Mouse (Mus musculus): ENCODE data around the gene Rtl8a.
"Not testable (repeated sequence)": the region's sequence is repeated elsewhere in the genome, so short reads cannot be mapped to it uniquely, and the experiment has no call there.

Gene Rtl8a

DNA sequence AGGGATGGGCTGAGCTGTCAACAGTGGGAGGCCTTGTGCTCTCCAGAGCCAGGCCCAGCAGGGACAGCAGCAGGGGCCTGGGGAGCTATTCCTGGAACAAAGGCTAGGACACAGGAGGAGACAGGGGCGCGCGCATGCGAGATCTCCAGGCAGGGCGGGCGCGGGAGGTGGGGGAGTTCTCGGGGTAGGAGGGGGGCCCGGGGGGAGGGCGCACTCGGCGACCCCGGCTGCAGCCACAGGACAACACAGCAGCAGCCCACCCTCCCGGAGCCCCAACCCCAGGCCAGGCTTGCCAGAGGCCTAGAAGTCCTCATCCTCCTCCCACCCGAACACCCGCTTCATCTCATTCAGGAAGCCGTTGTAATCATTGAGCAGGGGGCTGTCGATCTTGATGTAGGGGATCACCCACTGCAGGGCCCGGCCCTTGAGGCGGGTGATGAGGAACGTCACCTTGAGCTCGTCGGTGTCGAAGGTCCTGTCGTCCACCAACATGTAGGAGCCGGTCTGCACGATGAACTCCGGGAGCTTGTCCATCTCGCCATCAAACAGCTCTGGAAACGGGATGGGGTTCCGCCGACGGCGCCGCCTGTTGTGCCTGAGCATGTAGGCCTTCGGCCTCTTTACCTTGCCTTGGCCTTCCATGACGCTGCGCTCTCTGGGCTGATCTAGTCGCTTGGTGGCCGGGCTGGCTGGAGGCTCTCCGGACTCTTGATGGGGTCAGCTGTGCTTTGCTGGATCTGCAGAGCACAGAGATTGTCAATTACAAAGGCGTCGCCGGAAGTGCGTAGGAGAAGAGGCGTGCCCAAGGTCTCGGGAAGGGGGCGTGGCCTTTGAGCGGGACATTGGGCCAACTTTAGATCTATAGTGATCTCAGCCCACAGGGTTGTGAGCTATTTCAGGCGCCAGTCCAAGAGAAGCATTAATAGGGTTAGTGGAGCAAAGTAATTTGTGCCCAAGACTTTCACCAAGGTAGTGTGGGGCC, at the start of gene Rtl8a:
Rtl8a (minus strand) TSS at position 703 of the 982 bp plus-strand sequence.
- DNase-seq (ENCODE audit: low read depth, low spot score) = peak; percentile 50

DNA sequence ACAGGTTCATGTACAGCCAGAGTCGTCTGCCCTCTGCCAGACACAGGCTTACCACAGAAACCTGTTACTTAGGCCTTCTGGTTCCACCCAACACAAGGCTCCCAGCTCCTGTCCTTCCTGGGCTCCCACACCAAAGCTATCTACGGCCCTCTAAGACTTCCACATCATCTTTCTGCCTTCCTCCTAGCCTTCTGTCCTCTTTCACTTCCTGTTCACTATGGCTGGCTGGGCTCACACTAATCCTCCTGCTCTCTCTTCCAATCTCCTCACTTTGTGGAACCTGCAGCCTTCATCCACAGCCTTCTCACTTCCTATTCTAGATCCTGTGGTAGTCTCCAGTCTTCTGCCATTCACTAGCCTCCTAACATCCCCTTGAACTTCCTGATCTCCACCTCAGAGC, 49.7 kb upstream of the Rtl8a start:
- DNase-seq (ENCODE audit: low read depth, low spot score) = no peak

DNA sequence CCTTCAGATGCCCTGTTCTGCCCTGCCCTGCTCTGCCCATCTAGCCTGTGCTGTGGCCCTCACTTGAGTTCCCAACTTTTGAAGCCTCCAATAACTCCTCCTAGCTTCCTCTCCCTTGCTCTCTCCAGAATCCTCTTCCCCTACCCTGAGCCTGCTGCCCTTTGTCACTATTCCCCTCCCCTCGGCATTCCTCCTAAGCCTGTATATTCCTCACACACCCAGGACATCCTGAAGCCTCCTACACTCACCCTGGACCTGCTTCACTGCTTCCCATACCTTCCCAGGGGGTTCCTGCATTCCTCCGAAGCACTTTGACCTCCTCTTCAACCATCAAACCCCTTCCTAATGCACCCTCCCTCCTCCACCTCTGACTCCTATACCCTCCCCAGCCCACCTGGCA, 48.6 kb upstream of the Rtl8a start:
- DNase-seq (ENCODE audit: low read depth, low spot score) = no peak

DNA sequence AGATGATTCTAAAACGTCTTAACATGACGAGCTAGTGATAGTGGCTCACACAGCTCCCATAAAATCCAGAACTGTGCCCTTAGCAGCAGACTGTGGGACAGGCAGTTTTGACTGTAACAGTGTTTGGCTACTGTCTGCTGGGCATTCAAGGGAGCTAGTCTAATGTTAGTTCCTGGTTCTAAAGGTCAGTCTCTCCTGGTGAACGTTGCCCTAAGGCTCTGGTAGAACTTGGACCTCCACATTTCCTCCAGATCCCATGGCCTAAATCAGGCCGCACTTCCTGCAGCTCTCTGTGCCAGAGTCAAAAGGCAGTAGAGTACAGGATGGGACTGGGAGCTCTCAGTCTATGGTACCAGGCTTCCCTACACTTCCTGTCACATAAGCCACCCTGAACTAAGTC, 41.2 kb upstream of the Rtl8a start:
- not testable (repeated sequence) for DNase-seq (ENCODE audit: low read depth, low spot score)

DNA sequence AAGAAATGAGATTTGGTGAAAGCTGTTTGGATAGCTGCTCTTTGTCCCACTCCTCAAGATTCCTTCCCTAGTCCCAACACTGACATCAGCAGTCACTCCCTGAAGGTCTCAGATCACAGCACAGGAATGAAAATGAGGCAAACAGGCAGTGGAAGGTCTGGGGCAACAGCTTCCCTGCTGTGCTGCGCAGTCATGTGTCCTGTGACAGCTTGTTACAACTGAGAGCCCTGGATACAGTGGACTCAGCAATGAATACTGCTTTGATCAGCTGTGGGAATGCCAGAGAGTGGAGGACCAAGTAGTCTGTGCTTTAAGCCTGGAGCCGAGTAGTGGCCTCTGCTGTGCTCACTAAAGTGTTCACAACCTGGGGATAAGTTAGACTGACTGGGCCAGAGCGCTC, 39.2 kb upstream of the Rtl8a start:
- DNase-seq (ENCODE audit: low read depth, low spot score) = not testable (repeated sequence)

DNA sequence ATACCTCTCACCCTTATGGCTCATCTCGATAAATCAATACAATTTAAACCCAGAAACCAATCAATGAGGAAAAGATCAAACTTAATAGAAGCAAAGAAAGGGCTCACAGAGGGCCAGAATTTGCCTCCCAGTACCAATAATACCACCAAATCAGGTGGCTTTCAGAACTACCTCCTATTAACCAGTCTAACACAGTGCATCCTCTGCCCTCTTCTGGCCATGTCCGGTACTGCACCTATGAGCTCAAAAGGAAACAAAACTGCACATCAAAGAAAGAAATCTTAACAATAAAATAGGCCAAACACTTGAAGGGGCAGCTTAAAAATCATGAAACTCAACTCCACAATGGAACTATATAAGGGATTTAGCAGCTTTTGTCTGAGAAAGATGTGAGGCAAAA, 33.5 kb upstream of the Rtl8a start:
- not testable (repeated sequence) for DNase-seq (ENCODE audit: low read depth, low spot score)

DNA sequence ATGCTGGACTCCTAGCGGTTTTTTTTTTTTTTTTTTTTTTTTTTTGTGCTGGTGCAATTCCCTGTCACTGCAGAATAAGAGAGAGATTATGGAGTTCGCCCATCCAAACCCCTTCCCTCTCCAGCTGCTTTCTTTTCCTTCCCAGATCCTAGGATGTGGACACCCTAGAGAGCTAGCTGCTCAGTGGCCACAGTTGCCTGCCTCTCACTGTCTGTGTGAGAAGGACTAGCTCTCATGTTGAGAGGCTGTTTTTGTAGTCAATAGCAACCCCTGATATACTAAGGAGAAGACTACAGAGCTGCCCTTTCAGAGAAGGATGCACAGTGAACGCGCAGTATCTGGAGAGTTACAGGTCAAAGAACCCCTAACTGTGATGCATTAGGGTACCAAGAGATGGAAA, 27.2 kb upstream of the Rtl8a start:
- not testable (repeated sequence) for DNase-seq (ENCODE audit: low read depth, low spot score)

DNA sequence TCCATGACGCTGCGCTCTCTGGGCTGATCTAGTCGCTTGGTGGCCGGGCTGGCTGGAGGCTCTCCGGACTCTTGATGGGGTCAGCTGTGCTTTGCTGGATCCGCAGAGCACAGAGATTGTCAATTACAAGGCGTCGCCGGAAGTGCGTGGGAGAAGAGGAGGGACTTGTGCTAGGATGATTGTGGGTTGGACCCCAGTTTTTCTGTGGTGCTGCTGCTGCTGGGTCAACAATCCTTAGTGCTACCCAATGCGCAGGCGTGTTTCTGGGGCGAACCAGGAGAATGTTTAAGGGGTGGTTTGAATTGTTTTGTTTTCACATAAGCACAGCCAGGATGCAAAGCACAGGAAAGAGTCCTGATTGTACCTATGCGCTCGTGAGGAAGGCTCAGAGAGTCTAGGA, 26.8 kb upstream of the Rtl8a start, which contains the start of gene Rtl8b:
Rtl8b (minus strand) TSS at position 115 of the 400 bp plus-strand sequence.
- peak; percentile 69 for DNase-seq (ENCODE audit: low read depth, low spot score)

DNA sequence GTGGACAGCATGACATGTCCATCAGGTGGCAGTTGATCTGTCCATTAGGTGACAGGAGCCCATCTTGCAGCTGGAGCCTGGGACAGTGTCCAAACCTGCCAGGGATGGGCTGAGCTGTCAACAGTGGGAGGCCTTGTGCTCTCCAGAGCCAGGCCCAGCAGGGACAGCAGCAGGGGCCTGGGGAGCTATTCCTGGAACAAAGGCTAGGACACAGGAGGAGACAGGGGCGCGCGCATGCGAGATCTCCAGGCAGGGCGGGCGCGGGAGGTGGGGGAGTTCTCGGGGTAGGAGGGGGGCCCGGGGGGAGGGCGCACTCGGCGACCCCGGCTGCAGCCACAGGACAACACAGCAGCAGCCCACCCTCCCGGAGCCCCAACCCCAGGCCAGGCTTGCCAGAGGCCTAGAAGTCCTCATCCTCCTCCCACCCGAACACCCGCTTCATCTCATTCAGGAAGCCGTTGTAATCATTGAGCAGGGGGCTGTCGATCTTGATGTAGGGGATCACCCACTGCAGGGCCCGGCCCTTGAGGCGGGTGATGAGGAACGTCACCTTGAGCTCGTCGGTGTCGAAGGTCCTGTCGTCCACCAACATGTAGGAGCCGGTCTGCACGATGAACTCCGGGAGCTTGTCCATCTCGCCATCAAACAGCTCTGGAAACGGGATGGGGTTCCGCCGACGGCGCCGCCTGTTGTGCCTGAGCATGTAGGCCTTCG, 26.2 kb upstream of the Rtl8a start:
- not testable (repeated sequence) for DNase-seq (ENCODE audit: low read depth, low spot score)

DNA sequence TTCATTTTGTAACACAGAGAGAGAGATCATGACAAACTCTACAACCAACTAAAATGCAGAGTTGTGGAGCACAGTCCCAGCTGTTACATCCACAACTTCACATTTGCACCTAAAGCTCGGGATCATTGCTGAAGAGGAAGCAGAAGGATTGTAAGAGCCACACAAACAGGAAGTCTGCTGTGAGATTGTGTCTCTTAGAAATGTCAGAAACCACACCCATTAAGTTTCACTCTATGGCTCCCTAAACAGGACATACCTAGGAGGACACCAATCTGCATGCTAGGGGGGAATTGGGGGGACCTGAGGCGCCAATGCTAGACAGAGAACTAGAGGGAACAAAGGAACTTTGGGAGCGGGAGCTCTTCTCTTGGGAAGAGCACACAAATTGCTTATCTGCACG, 9.4 kb upstream of the Rtl8a start:
- DNase-seq (ENCODE audit: low read depth, low spot score) = not testable (repeated sequence)

DNA sequence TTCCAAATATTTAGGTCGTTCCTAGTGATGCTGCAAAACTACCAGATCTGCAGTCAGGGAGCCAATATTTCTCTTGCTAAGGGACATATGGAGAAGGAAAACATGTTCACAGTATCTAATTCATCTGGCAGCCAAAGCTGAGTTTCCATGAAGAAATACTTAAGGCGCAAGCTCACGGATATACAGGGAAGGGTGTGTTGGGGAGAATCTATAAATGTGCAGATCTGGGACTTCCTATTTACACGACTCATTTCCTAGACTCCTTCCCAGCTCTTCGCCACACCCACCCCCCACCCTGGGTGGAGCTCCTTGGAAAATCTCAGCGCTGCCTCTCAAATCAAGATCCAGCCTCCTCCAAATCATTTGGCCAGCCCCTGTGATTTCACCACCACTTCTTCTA, 2.4 kb upstream of the Rtl8a start:
- DNase-seq (ENCODE audit: low read depth, low spot score) = peak; percentile 1

DNA sequence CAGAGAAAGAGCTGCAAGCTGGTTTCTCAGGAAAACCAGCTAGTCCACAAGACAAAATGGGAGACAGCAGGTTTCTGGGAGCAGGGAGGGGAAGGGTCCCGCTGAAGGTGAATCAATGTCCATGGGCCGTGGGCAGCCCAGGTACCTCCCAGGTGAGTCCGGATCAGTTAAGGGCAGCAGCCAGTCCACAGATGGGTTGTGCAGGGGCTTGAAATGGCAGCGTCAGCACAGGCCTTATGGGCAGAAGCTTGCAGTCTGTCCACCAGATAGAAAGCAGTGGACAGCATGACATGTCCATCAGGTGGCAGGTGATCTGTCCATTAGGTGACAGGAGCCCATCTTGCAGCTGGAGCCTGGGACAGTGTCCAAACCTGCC, 890 bp downstream of the Rtl8a start:
- DNase-seq (ENCODE audit: low read depth, low spot score) = not testable (repeated sequence)

DNA sequence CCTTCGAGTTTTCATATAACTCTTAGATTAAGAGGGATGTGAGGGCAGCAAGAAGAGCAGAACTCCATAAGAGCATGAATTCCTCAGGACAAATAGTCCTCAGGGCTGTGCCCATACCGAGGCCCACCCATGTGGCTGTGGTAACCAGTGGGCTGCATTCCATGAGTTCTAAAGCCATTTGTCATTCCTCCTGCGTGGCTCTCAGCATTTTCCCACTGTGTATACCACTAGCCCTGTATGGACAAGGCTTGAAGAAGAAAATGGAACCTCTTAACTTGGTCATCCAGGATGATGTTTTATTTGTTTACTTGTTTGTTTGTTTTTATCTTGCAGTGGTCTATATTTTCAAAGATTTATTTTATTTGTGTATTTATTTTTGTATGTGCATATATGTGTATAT, 5.4 kb downstream of the Rtl8a start:
- not testable (repeated sequence) for DNase-seq (ENCODE audit: low read depth, low spot score)

DNA sequence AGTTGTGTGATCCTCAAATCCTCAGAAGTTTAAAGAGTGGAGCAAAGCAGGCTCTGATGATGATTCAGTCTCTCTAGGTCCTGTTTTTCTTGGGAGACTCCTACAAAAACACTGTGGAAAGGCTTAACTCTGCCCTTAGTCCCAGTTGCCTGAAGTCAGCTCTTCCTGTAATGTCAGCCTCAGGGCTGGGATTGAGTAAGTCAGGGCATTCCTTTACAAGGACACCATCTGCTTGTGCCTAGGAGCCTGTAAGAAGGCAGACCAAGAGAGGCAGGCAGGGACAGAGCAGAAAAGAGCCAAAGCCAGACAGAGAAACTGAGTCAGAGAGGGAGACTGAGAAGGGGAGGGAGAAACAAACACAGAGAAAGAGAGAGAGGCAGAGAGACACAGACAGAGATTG, 32.1 kb downstream of the Rtl8a start:
- DNase-seq (ENCODE audit: low read depth, low spot score) = not testable (repeated sequence)

DNA sequence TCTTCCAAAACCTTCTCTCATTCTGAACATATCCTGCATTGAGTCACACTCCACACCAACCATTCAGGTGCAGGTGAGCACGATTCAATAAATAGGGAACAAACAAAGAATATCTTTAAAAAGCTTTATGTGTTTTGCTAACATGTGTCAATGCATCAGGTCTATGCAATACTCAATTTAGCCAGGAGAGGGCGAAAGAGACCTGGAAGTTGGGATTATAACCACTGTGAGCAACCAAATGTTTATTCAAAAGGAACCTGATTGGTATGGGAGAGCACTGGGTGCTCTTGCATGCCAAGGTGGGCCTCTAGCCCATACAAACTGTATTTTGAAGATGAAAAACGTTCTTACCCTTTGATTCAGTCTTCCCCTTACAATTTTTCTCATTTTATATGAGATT, 32.9 kb downstream of the Rtl8a start:
- peak; percentile 41 for DNase-seq (ENCODE audit: low read depth, low spot score)

DNA sequence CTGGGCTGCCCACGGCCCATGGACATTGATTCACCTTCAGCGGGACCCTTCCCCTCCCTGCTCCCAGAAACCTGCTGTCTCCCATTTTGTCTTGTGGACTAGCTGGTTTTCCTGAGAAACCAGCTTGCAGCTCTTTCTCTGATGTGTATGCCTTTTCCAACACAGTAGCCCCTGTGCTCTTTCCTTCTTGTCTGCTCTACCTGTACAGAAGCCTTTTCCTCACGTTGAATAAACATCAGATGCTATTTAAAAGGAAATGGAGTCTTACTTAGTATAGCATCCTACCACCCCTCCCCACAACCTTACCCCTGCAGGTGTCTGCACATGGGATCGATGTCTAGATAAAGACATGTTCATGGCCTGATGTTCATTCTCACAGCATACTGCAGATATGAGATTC, 34.6 kb downstream of the Rtl8a start, which contains the start of gene Gm14597:
Gm14597 (minus strand) TSS at position 101 of the 400 bp plus-strand sequence.
- not testable (repeated sequence) for DNase-seq (ENCODE audit: low read depth, low spot score)

DNA sequence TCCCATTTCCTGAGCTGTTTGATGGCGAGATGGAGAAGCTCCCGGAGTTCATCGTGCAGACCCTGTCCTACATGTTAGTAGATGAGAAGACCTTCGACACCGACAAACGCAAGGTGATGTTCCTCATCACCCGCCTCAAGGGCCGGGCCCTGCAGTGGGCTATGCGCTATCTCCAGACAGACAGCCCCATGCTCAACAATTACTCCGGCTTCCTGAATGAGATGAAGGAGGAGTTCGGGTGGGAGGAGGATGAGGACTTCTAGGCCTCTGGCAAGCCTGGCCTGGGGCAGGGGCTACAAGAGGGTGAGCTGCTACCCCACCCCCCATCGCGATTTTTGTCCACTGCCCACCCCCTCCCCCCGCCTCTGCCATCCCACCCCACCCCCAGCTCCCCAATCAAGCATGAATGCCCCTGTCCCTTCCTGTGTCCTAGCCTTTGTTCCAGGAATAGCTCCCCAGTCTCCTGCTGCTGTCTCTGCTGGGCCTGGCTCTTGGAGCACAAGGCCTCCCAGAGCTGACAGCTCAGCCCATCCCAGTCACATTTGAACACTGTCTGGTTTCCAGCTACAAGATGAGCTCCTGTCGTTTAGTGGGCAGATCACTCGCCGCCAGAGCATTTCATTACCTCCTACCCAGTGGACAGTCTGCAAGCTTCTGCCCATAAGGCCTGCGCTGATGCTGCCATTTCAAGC, 35.2 kb downstream of the Rtl8a start:
- peak; percentile 1 for DNase-seq (ENCODE audit: low read depth, low spot score)

DNA sequence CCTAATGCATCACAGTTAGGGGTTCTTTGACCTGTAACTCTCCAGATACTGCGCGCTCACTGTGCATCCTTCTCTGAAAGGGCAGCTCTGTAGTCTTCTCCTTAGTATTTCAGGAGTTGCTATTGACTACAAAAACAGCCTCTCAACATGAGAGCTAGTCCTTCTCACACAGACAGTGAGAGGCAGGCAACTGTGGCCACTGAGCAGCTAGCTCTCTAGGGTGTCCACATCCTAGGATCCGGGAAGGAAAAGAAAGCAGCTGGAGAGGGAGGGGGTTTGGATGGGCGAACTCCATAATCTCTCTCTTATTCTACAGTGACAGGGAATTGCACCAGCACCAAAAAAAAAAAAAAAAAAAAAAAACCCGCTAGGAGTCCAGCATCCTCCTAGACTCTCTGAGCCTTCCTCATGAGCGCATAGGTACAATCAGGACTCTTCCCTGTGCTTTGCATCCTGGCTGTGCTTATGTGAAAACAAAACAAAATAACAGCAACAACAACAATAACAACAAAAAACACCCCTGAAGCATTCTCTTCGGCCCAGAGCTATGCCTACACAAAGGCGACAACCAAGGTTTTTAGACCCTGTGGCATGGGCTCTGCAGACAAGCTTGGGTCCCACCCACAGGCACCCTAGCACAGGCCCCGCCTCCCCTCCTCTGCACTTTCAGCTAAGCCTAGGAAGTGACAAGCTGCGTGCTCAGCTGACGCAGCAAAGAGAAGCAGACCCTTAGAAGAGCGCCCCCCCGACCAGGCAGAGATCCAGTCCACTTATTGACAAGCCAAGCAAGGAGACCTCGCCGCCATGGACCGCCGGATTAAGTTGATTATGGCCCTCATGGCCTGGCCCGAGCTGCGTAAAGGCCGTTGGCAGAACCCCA, 36.0 kb downstream of the Rtl8a start, which contains the start of gene Rtl8c:
Rtl8c (plus strand) TSS at position 791 of the 880 bp plus-strand sequence.
- DNase-seq (ENCODE audit: low read depth, low spot score) = peak; percentile 33

DNA sequence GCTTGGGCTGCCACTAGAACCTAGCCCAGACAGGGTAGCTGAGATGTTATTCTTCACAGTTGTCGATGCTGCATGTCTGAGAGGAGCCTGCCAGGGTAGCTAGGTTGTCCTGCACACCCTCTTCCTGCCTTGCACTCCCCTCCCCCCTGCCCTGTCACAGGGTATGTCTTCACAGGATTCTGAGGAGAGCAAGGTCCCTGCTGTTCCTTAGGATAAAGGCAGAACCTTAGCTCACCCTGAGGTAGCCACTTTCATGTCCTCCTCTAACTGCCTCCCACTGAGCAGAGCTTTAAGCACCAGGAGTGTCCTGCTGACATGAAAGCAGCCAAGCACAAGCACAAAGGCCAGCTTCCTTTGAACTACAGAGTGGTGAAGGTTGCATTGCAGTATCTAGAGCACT, 37.3 kb downstream of the Rtl8a start:
- DNase-seq (ENCODE audit: low read depth, low spot score) = peak; percentile 13

DNA sequence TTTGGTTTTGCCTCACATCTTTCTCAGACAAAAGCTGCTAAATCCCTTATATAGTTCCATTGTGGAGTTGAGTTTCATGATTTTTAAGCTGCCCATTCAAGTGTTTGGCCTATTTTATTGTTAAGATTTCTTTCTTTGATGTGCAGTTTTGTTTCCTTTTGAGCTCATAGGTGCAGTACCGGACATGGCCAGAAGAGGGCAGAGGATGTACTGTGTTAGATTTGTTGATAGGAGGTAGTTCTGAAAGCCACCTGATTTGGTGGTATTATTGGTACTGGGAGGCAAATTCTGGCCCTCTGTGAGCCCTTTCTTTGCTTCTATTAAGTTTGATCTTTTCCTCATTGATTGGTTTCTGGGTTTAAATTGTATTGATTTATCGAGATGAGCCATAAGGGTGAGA, 43.5 kb downstream of the Rtl8a start:
- not testable (repeated sequence) for DNase-seq (ENCODE audit: low read depth, low spot score)

All from ES-CJ7 (cell line).